Mouse (Mus musculus) left cerebral cortex, postnatal 25 days (tissue): Measurements from ENCODE around the gene Oit3. TPM values are rescaled to one million over a fixed set of nuclear protein-coding genes. Genes with fewer than 3 reads are reported as not detected.
"Not testable (repeated sequence)": the region's sequence is repeated elsewhere in the genome, so short reads cannot be mapped to it uniquely, and the experiment has no call there.

ENCODE experiments used
- DNase-seq, 2 experiments: peaks; one replicate each; pipeline ENCODE4 v3.0.0; 2022; ENCODE audit warnings: low spot score in 2 of 2, mixed read lengths in 1 of 2
- intact Hi-C: fragments of 180-260 bp; cut with DNase I; formaldehyde crosslinking; loops from one replicate; pipeline ENCODE4 v1.15.1; 2025
- total RNA-seq, 2 experiments: library from RNA; stranded (reverse); gene quantifications; 2 replicates each; pipeline ENCODE4 v1.2.3; 2021

Oit3 gene
- total RNA-seq, 2 experiments from 2014 or later = 0.14 to 0.94 TPM

DNA sequence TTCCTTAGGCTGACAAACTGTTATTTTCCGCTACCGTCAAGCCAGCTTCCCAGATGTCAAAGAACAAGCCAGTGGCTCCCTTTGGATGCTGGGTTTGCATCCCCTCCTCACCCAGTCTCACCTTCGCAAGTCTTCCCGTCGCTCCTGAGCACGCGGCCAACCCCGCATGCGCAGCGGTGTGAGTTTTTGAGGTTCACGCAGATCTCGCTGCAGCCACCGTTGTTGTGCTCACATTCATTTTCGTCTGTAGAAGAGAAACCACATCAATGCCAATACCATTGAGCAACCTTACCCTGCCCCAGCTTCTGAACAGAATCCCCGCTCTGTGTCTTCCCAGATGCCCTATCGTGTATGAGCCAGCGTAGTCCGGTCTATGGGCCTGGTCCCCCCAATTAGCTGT, 5.8 kb downstream of the Oit3 start:
- intact Hi-C loops = no loop called here
- no peak for DNase-seq

DNA sequence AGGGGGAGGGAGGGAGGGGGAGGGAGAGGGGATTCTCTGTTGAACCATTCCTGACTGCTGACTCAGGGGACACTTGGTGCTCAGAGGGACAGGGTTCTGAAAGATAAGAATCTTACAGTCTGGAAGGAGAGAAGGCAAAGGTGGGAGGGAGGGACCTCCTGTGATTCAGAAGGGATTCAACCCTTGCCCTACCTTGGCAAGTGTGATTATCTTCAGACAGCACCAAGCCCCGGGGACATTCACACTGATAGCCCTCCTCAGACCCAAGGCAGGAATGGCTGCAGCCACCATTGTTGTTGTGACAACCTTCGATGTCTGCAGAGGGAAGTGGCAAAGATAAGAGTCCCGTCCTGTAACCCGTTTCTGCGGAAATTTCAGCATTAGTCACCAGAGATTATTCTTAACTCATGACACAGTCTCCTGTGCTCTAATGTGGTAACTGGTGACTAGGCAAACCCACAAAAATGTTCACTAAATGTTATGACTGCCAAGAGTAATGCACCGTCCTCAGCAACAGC, 10.8 kb downstream of the Oit3 start:
- peak in 1 of 2 experiments; percentile 45 for DNase-seq
- intact Hi-C loops = no loop called here

DNA sequence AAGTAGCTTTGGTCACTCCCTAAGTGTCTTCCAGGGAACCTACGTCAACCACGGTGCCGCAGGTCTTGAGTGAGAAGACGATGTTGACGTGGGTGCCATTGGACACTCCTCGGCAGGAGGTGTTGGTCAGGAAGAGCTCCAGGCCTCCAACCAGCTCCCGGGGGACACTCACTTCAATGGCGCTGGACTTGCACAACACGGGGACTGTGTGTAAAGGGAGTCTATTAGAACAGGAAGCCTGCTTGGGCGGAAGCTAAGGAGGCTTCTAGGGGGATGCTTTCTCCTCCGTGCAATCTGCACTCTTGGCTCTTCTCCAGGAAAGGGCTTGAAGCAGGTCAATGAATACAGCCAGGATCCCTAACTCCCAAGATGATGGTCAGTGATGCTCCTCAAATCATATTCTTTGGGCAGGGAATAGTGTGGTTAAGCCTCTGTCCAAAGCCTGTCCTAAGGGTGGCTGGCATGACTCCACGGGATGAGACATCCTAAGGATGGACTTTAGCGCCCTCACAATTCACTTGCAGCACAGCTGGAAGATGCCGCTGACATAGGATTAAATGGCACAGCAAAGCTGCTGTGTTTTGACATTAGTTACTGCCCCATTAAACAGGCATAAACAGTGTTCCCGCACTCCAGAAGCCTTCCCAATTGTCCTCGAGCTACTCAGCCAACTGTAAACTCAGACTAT, 12.0 kb downstream of the Oit3 start:
- DNase-seq = no peak
- intact Hi-C loops = no loop called here

DNA sequence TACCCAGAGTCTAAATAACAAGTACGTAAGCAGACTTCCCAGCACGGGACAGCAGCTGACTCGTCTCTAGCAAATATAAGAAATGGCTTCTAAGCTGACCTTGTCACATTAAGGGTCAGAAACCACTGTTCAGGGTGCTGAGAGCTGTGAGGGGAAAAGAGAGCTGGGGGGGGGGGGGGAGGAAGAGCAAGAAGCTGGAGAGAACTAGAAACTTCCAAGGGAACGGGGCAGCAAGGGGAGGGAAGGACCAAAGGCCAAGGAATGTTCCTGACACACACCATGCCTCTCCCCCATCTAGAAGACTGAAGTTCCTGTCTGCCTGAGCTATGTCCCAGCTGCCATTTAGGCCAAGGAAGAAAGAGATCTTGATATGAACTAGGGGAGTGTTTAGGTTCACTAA, 15.2 kb downstream of the Oit3 start:
- intact Hi-C loops = no loop called here
- no peak for DNase-seq

DNA sequence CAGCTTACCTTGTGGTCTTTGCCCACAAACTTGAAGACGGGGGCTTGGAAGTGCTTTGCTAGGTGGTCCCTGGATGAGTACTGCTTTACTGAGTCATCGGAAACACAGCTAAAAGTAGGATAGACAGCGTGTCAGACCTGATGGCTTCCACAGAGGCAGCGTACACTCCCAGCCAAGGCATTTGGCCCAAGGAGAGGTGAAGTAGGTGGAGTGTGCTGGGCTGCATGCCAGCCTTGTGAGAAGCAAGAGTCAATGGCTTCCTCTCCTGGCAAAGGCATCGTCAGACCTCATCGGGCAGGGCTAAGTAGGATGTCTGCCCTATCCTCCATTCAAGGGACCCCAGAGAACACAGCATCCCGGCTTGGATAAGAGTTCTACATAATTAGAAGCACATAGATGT, 16.2 kb downstream of the Oit3 start:
- intact Hi-C loops = no loop called here
- peak in 1 of 2 experiments; percentile 18 for DNase-seq

DNA sequence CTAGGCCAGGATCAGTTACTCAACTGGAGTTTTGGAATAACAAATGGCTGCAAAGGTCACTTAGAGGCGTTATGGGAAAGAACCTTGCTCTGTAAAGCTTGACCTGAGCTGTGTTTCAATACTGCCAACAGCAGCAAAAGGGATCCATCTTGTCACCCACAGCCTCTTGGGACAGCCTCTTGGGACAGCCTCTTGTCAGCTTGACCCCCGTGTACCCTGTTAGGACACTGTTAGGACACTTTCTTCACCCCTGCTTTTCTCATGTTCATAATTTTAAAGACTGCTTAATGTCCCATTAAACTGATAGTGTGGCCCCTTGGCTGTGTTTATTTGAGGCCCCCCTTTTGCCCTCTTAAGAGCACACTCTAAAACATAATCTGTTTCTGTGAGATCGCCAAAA, 17.1 kb downstream of the Oit3 start:
- DNase-seq = no peak
- intact Hi-C loops = no loop called here

DNA sequence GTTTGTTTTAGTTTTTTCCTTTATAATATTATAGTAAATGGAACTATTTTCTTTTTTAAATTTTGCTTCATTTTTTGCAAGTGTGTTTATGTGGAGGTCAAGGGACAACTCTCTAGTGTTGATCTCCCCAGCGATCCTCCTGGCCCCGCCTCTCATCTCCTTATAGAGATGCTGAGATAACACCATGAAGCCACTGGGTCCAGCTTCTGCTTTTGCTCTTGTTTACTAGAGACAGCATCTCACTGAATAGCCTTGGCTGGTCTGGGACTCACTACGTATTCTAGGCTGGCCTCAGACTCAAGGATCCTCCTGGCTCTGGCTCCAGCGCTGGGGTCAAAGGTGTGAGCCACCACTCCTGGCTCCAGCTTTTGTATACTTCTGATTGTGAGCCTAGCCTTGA, 22.1 kb downstream of the Oit3 start:
- no peak for DNase-seq
- intact Hi-C loops = no loop called here

DNA sequence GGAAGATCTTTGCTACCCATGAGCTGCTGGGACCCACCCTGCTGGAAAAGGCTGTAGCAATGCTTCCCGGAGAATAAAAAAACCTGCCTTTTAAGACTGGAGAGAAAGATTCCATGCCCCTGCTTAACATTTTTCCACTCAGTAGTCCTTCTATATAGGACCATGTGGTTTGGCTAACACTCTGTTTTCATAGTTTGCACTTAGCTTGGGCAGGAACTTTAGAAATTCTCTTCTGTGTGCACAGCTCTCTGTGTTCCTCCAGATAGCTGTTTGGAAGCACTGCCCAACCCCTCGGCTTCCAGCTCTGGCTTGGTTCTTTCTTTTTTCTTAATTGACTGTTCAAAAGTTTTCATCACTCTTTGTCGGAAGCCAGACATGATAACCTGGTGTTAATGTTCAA, 25.0 kb downstream of the Oit3 start:
- no peak for DNase-seq
- intact Hi-C loops = no loop called here

DNA sequence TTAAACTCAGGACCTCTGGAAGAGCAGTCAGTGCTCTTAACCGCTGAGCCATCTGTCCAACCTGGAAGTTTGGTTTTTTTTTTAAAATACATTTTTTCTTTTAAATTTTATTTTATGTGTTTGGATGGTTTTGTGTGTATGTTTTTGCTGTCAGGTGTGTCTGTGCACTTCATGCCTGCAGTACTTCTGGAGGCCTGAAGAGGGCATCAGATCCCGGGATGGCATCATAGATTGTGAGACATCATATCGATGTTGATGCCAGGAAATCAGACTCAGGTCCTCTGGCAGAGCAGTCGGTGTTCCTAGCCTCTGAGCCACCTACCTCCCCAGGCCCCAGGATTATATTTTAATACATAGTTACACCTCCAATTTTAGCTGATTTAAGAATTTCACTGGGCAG, 27.9 kb downstream of the Oit3 start:
- intact Hi-C loops = no loop called here
- no peak for DNase-seq

DNA sequence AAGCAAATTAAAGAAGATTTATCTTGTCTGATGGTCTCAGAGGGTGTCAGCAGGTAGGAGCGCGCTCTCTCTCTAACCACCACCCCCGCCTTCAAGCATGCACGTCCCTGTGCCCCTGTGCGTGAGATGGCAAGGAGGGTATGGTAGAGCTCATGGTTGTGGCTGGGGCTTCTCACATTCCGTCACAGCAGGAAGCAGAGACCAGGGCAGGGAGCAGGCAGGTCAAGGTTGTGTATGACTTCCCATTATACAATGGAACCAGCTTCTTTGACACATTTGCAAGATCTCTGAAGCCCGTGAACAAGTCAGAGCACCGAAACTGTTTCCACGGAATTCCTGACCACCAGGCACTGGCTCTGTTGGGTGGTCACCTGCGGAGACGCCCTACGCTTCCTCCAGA, 31.3 kb downstream of the Oit3 start:
- intact Hi-C loops = no loop called here
- no peak for DNase-seq

DNA sequence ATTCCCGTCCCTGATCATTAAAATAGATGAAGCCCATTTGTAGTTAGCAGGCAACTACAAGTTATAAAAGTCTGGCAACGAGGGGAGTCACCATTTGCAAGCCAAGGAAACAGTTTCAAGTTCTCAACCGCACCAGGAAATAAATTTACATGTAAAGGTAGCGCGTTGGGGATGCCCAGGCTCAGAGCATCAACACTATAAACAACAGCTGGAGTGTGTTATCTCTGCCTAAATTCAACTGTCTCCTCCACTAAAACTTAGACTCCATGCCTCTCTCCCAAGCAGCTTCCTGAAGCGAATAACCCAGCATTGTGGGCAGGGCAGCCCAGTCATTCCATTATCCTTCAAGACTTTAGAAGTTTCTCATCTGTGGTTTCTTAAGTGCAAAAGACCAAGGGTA, 33.1 kb downstream of the Oit3 start:
- no peak for DNase-seq
- intact Hi-C loops = no loop called here

DNA sequence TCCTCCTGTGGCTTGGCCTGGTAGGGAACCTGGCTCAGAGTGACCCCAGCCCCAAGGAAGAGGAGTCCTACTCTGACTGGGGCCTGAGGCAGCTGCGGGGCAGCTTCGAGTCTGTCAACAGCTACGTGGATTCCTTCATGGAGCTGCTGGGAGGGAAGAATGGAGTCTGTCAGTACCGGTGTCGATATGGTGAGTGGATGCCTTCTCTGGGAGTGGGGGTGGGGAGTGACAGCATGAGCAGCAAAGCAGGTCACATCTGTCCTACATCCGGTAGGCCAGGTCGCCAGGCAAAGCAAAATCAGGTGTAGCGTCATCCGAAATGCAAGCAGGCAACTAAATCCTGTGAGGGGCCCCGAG, 37.8 kb downstream of the Oit3 start:
- intact Hi-C loops = no loop called here
- DNase-seq = no peak

DNA sequence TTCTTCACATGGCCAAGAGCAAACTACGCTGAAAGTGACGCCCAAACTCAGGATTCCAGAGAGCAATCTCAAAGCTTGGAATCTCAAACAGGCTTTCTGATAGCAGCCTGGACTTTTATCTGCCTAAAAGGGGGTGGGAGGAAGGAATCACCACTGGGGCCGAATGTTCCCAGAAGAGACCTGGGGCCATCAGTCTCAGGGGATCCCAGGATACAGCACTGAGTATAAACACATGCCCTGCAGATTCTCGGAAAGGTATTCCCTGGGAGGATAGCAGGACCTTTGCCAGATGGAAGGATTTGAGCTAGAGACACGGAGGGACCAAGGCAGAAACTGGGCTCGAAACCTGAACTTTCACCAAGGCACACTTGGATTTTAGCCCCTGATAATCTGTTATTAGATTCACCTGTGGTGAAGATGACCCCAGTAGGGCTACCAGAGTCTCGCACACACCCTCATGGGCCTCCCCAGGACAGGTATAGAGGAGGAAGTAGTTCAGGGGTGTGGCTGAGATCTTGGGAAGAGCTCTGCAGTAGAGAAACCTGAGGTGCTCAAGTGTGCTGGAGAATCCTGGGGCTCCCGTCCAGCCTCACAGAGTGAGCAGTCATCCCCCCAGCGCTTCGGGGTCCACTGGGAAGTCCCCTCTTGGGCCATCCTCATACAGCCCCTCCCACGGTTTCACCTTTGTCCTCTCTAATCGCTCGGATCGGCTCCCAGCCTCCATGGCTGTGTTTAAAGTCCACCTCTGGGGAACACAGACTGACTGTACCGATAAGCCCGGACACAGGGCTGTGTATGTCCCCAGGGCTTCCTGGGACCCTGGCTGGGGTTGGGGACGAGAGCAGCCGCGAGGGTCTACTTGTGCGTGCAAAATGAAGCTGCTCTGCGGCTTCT, 38.4 kb downstream of the Oit3 start, which contains the start of gene Pla2g12b:
Pla2g12b (plus strand) TSS at position 762 of the 894 bp plus-strand sequence.
- intact Hi-C loops = no loop called here
- no peak for DNase-seq

DNA sequence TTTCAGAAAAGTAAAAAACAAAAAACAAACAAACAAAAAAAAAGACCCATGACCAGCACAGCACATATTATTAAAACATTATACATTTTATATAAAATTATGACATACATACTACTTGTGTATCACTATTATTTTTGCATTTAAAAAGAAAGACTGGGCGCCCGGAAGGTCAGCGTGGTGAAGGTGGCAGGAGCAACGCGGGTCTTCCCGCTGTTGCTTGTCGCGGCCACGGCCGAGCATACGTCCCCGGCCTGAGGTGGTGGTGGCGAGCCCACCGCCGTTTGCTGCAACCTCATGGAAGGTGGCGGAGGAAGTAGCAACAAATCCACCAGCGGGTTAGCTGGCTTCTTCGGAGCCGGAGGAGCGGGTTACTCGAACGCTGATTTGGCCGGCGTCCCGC, 46.1 kb downstream of the Oit3 start, which contains the start of gene Gm10273:
Gm10273 (plus strand) TSS at position 172 of the 400 bp plus-strand sequence.
- intact Hi-C loops, DNase-seq: not testable (repeated sequence)

DNA sequence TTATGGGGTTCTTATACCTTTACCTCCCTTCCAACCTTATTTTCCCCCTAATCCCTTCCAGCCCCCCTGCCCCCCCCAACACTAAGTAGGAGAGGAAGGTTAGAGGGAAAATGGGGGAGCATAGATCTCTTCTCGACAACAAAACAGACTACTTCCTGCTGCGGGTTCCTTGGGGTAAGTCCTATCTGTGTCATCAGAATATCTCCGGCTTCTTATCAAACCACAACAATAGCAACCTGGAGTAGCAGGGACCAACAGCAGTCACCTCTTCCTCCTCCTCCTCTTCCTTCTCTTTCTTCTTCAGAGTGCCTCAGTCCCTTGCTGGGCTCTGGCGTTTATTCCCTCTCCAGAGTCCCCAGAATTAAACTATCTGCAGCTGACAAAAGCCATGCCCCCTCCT, 49.7 kb downstream of the Oit3 start:
- DNase-seq = no peak
- intact Hi-C loops = no loop called here

DNA sequence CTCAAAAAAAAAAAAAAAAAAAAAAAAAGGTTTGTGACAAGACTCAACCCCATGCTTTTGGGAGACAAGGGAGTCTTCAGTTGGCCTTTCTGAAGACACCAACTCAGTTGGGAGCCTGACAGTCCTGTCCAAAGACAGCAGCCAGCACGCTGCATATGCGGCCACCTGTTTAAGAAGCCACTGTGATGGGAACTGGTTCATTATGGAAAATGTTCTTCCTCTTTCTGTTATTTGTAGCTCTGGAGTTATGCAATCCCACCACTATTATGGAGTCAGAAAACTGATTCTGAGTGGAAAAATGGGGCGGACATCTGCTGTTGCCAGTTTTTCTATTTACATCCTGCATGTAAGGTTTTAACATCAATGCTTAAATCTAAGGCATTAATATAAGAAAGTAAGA, 51.9 kb downstream of the Oit3 start:
- DNase-seq = peak in 1 of 2 experiments; percentile 77

DNA sequence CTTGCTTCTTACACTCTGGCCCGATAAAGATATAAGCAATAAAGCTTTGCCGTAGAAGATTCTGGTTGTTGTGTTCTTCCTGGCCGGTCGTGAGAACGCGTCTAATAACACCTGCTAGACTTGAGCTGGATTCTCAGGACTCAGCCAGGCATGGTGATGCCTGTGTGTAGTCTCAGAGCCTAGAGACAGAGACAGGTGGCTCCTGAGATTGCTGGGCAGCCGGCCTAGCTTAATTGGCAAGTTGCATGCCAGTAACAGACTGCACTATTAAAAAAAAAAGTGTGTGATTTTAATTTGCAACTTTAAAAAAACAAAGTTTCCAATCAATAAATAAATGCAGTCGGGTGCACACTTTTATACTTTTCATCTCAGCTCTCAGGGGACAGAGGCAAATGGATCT, 54.6 kb downstream of the Oit3 start:
- peak; percentile 15 to 35 for DNase-seq
- intact Hi-C loops = no loop called here

More for the DNA sequence above, 51.9 kb downstream of the Oit3 start:
- intact Hi-C loops = no loop called here

DNA sequence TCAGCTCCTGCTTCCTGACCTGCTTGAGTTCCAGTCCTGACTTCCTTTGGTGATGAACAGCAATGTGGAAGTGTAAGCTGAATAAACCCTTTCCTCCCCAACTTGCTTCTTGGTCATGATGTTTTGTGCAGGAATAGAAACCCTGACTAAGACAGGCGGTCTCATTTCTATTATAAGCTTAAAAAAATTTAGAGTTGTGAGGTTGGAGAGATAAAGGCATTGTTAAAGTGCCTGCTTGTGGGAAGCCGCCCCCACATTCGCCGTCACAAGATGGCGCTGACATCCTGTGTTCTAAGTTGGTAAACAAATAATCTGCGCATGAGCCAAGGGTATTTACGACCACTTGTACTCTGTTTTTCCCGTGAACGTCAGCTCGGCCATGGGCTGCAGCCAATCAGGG, 60.0 kb downstream of the Oit3 start:
- intact Hi-C loops, DNase-seq: not testable (repeated sequence)

DNA sequence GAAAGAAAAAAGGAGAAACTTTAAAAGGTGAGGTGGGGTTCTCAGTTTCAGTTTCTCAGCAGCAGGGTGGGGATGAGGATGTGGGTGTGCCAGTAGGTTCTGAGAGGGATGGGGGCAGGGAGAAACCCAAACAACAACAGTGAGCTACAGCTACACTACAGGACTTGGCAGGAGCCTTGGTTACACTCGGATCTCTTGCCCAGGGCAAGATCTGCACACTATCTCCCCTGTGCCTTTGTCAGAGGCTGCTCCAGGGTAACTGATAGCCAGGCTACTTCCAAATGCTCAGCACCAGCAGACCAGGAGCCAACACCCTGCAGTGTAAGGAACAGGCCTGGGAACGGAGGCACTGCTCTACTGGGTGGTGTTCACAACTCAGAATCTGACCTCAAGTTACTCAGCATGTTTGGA, 61.2 kb downstream of the Oit3 start:
- DNase-seq = no peak
- intact Hi-C loops = no loop called here

DNA sequence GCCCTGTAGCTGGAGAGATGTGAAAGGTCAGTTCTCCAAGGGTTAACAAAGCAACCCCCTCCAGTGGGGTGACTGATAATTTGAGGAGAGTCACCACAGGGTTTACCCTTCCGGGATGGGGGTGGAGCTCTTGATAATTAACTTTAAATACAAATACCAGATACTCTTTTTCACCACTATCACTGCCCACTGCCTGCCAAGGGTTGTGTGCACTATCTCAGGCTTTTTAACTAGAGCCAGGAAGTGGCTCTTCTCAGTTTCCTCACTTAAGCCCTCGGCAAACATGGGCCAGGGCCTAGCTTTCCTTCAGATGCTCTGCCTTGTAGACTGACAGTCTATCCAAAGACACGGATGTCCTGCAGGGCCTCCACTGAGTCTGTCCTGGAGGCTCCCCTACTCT, 61.7 kb downstream of the Oit3 start:
- DNase-seq = no peak
- intact Hi-C loops = no loop called here

DNA sequence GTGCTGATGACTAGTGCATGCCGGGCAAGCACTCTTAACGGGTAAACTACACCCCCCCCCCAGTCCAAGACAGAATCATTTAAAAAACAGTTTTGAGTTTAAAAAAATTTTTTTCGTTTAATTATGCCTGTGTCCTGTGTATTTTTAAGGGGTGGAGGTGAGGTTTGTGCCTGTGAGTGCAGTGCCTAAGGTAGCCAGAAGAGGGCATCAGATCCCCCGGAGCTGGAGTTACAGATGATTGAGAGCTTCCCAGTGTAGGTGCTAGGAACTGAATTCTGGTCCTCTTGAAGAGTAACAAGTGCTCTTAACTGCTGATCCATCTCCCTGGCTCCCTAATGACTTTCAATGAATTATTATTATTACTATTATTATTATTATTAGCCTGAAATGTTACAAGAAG, 62.9 kb downstream of the Oit3 start:
- intact Hi-C loops = no loop called here
- no peak for DNase-seq
